Mouse (Mus musculus): Measurements from ENCODE around the gene Pard3. TPM values are rescaled to one million over a fixed set of nuclear protein-coding genes. Genes with fewer than 3 reads are reported as not detected.

The Pard3 gene
- total and polyA plus RNA-seq, 3 experiments: 0.51 to 1.3 (median 0.94) TPM

DNA sequence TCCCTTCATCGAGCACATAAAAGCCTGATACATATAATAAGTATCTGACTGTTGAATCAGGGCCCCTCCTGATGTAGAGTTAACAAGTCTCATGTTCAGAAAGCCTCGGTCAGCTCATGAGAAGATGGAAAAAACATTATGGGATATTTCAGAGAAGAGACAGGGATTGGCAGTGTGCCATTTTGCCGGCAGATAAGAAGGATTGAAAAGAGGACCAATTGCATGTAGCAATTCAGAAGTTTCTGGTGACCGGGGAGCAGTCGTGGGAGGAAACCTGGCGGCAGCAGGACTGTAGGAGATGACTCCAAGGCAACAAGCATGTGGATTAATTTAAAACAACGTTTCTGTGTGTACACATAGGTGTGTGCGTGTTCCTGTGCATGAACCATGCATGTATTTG lies 93.4 kb downstream of the Pard3 start:
- H3K4me2 ChIP-seq (ENCODE audit: insufficient read depth, low read depth, poor library complexity, severe bottlenecking): no peak overlapping the region
- no peaks in the 10 kb centered on the region for H3K36me3 ChIP-seq (replicated peaks in 1 of 2; ENCODE audit: control insufficient read depth in 1 of 2, insufficient read depth in 1 of 2, low read length in 1 of 2)
- TF ChIP-seq USF1 (IDR thresholded peaks at IDR 0.05; ENCODE audit: low read depth, low read length): no peak
- TF ChIP-seq BHLHE40 (IDR thresholded peaks at IDR 0.05; ENCODE audit: low read depth, low read length): no peak
- no peak for TF ChIP-seq TCF12 (IDR thresholded peaks at IDR 0.05; ENCODE audit: low read depth, low read length)
- TF ChIP-seq RCOR1 (conservative IDR thresholded peaks at IDR 0.05; ENCODE audit: low read depth, low read length): no peak
- no peak for TF ChIP-seq RAD21 (IDR thresholded peaks at IDR 0.05; ENCODE audit: low read depth, low read length)
- TF ChIP-seq ETS1 (conservative IDR thresholded peaks at IDR 0.05; ENCODE audit: low read depth, low read length): no peak
- no peak for TF ChIP-seq POLR2AphosphoS2 (IDR thresholded peaks at IDR 0.05; ENCODE audit: low read depth, low read length)
- TF ChIP-seq PAX5 (IDR thresholded peaks at IDR 0.05; ENCODE audit: low read length): no peak
- no peak for TF ChIP-seq NELFE (IDR thresholded peaks at IDR 0.05; ENCODE audit: low read depth, low read length)
- TF ChIP-seq GABPA (IDR thresholded peaks at IDR 0.05; ENCODE audit: insufficient replicate concordance, low read depth, low read length): no peak
- TF ChIP-seq UBTF (IDR thresholded peaks at IDR 0.05; ENCODE audit: low read depth, low read length): no peak
- TF ChIP-seq MAFK (IDR thresholded peaks at IDR 0.05; ENCODE audit: insufficient replicate concordance, low read length): no peak
- no peak for TF ChIP-seq POLR2A (IDR thresholded peaks at IDR 0.05; ENCODE audit: low read depth, low read length)
- no peak for TF ChIP-seq JUN (IDR thresholded peaks at IDR 0.05; ENCODE audit: insufficient read depth, low read depth, low read length)
- DNase-seq (ENCODE audit: extremely low read depth): no peak
- in situ Hi-C loops (cut with MboI; ENCODE audit: low pct_ligation_motif_present, low pct_unique_long_range_greater_than_20kb, low sequenced_read_pairs) (no loop called here), dilution Hi-C loops (cut with MboI; ENCODE audit: extremely low pct_ligation_motif_present, extremely low pct_unique_long_range_greater_than_20kb, low sequenced_read_pairs) (no loop called here)
- no peak overlapping the region for H3K27ac ChIP-seq (ENCODE audit: insufficient read depth, low read depth)
- H3K9ac ChIP-seq (ENCODE audit: insufficient read depth, low read depth): no peak overlapping the region
- peaks cover 2% of the 10 kb centered on the region in 2 experiments; a peak in 2 of 4 replicates for H3K4me1 ChIP-seq (ENCODE audit: control insufficient read depth in 1 of 2, insufficient read depth in 2 of 2)
- H3K4me3 ChIP-seq (replicated peaks in 1 of 3; ENCODE audit: low read depth in 2 of 3, low read length in 2 of 3, poor library complexity in 1 of 3): no peak overlapping the region
- H3K79me2 ChIP-seq (replicated peaks; ENCODE audit: control insufficient read depth, extremely low read depth, insufficient read depth, poor library complexity, severe bottlenecking): no peaks in the 10 kb centered on the region
- no peaks in the 10 kb centered on the region for H3K27me3 ChIP-seq (replicated peaks)
- H3K9me3 ChIP-seq (replicated peaks; ENCODE audit: low read length): no peaks in the 10 kb centered on the region

DNA sequence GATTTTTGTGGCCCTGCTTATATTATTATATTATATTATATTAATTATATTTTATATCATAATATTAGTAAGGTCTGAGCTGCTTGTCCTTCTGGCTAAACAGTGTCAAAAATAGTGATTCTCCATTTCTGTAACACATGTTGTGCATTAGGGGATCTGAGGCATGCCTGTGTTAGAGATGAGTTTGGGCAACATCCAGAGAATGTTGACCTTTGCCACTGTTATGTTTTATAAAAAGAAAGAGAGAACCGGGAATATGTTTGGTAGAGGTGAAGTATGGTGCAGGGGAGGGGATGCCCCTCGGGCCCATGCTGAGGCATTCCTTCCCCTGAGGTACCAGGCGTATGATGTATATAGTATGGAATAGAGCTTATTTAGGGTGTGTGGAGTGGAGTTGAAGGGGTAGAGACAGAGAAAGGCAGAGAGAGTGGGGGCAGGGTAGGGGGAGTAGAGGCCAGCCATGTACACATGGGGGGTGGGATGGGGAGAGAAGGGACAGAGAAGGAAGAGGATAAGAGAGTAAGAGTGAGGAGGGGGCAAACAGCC lies 95.8 kb downstream of the Pard3 start:
- in situ Hi-C loops (cut with MboI; ENCODE audit: low pct_ligation_motif_present, low pct_unique_long_range_greater_than_20kb, low sequenced_read_pairs) (no loop called here), dilution Hi-C loops (cut with MboI; ENCODE audit: extremely low pct_ligation_motif_present, extremely low pct_unique_long_range_greater_than_20kb, low sequenced_read_pairs) (no loop called here)
- no peak overlapping the region for H3K9ac ChIP-seq (ENCODE audit: insufficient read depth, low read depth)
- H3K4me1 ChIP-seq (ENCODE audit: control insufficient read depth in 1 of 2, insufficient read depth in 2 of 2): peaks cover 2 to 12% of the 10 kb centered on the region in 2 experiments; a peak in 3 of 4 replicates
- H3K27me3 ChIP-seq (replicated peaks): no peaks in the 10 kb centered on the region
- H3K9me3 ChIP-seq (replicated peaks; ENCODE audit: low read length): no peaks in the 10 kb centered on the region
- H3K79me2 ChIP-seq (replicated peaks; ENCODE audit: control insufficient read depth, extremely low read depth, insufficient read depth, poor library complexity, severe bottlenecking): no peaks in the 10 kb centered on the region
- H3K27ac ChIP-seq (ENCODE audit: insufficient read depth, low read depth): no peak overlapping the region
- H3K4me2 ChIP-seq (ENCODE audit: insufficient read depth, low read depth, poor library complexity, severe bottlenecking): no peak overlapping the region
- TF ChIP-seq CHD2 (IDR thresholded peaks at IDR 0.05; ENCODE audit: low read length) (no peak), BHLHE40 (IDR thresholded peaks at IDR 0.05; ENCODE audit: low read depth, low read length) (no peak), MEF2A (IDR thresholded peaks at IDR 0.05; ENCODE audit: borderline replicate concordance, low read depth, low read length) (no peak)
- DNase-seq (ENCODE audit: extremely low read depth): no peak
- H3K4me3 ChIP-seq (replicated peaks in 1 of 3; ENCODE audit: low read depth in 2 of 3, low read length in 2 of 3, poor library complexity in 1 of 3): no peak overlapping the region
- H3K36me3 ChIP-seq (replicated peaks in 1 of 2; ENCODE audit: control insufficient read depth in 1 of 2, insufficient read depth in 1 of 2, low read length in 1 of 2): no peaks in the 10 kb centered on the region
